Mouse (Mus musculus): ENCODE data around the gene Lct.
"Not testable (repeated sequence)": the region's sequence is repeated elsewhere in the genome, so short reads cannot be mapped to it uniquely, and the experiment has no call there.

GRCm38 (mm10) chr1:128319266-128319665, 8.9 kb downstream of the Lct start:
- TF ChIP-seq CTCF, POLR2A (IDR thresholded peaks at IDR 0.05; ENCODE audit: insufficient read depth, low read depth, low read length): not testable (repeated sequence)

All from olfactory bulb, adult 2 months (tissue).